Mouse (Mus musculus) layer of hippocampus, postnatal 36 days (tissue): Measurements from ENCODE around the gene Grwd1. TPM values are rescaled to one million over a fixed set of nuclear protein-coding genes. Genes with fewer than 3 reads are reported as not detected.

ENCODE experiments used
- total RNA-seq, 2 experiments: library from RNA; stranded (reverse); gene quantifications; 2 replicates each; pipeline ENCODE4 v1.2.3; 2021

The Grwd1 gene
- total RNA-seq, 2 experiments from 2014 or later: 19.9 to 22.6 TPM

Other genes starting within 250 kb of the Grwd1 start
- not detected for gene Fgf21, start 215.5 kb downstream of the Grwd1 start, total RNA-seq
- gene Fut1, start 213.7 kb downstream of the Grwd1 start, total RNA-seq: not detected
- gene Izumo1, start 209.1 kb downstream of the Grwd1 start, total RNA-seq: not detected
- 1 to 10 TPM; 6.1 to 6.6 TPM for gene Rasip1, start 203.5 kb downstream of the Grwd1 start, total RNA-seq
- gene Mamstr, start 191.0 kb downstream of the Grwd1 start, total RNA-seq: 1 to 10 TPM; 2.3 to 2.8 TPM
- under 1 TPM in 1 of 2 experiments, not detected in 1; 0.18 TPM for gene Fut2, start 164.6 kb downstream of the Grwd1 start, total RNA-seq
- gene Ntn5, start 146.9 kb downstream of the Grwd1 start, total RNA-seq: 1 to 10 TPM; 5.5 to 6.0 TPM
- gene Sec1, start 136.5 kb downstream of the Grwd1 start, total RNA-seq: 1 to 10 TPM; 2.0 to 2.7 TPM
- 100 to 1,000 TPM; 191 to 217 TPM for gene Car11, start 131.1 kb downstream of the Grwd1 start, total RNA-seq
- gene Dbp, start 125.9 kb downstream of the Grwd1 start, total RNA-seq: 10 to 100 TPM; 49.8 to 51.5 TPM
- gene Rpl18, start 115.5 kb downstream of the Grwd1 start, total RNA-seq: 100 to 1,000 TPM; 372 to 375 TPM
- 10 to 100 TPM; 36.6 to 37.2 TPM for gene Sphk2, start 112.9 kb downstream of the Grwd1 start, total RNA-seq
- under 1 TPM; 0.12 to 0.13 TPM for gene Fam83e, start 109.7 kb downstream of the Grwd1 start, total RNA-seq
- gene Spaca4, start 105.1 kb downstream of the Grwd1 start, total RNA-seq: not detected
- 100 to 1,000 TPM; 285 to 298 TPM for gene Lmtk3, start 47.2 kb downstream of the Grwd1 start, total RNA-seq
- 1 to 10 TPM; 6.3 to 7.0 TPM for gene Sult2b1, start 46.3 kb downstream of the Grwd1 start, total RNA-seq
- gene Cyth2, start 16.4 kb downstream of the Grwd1 start, total RNA-seq: 100 to 1,000 TPM; 138 to 150 TPM
- 1 to 10 TPM; 1.6 to 2.4 TPM for gene Kcnj14, start 6.2 kb downstream of the Grwd1 start, total RNA-seq
- 10 to 100 TPM; 72.4 to 74.2 TPM for gene Kdelr1, start 41.8 kb upstream of the Grwd1 start, total RNA-seq
- gene Grin2d, start 47.4 kb upstream of the Grwd1 start, total RNA-seq: 10 to 100 TPM; 10.9 to 11.4 TPM
- gene Syngr4, start 65.8 kb upstream of the Grwd1 start, total RNA-seq: not detected
- 10 to 100 TPM; 20.8 to 25.9 TPM for gene Tmem143, start 66.0 kb upstream of the Grwd1 start, total RNA-seq
- 1 to 10 TPM; 1.9 to 4.4 TPM for gene Emp3, start 90.5 kb upstream of the Grwd1 start, total RNA-seq
- gene Ccdc114, start 93.1 kb upstream of the Grwd1 start, total RNA-seq: 1 to 10 TPM; 3.0 TPM
- gene Abcc6, start 199.4 kb upstream of the Grwd1 start, total RNA-seq: 1 to 10 TPM; 1.4 to 2.6 TPM
- 100 to 1,000 TPM; 102 to 104 TPM for gene Nomo1, start 202.8 kb upstream of the Grwd1 start, total RNA-seq